Comparison of ENCODE assay signal across 8 mouse cellular contexts in genomic region chr10:40041339-40041738, GRCm38 (mm10). TPM values are rescaled to one million over a fixed set of nuclear protein-coding genes. Genes with fewer than 3 reads are reported as not detected.
DNase-seq lines count a peak whose midpoint lies in the region; ATAC-seq and TF ChIP-seq lines count a peak whose summit lies in the region.
"Had no signal": no experiment of that assay in that cellular context is flagged by ENCODE, and none has a peak within 500 bp of the region (broad histone marks: within the 10 kb centered on the region; RNA-seq: fewer than 3 reads in every experiment).

No protein-coding gene starts in this region.

- H3K4me1 ChIP-seq in hindbrain, postnatal 0 days (ENCODE audit: insufficient read depth, low read length), result no peaks in the 10 kb centered on the region
- no peaks in the 10 kb centered on the region for H3K4me1 ChIP-seq in hindbrain, embryonic 16.5 days (ENCODE audit: control insufficient read depth, insufficient read depth, low read depth, low read length)
- H3K4me1 ChIP-seq in CH12.LX (ENCODE audit: control insufficient read depth in 1 of 2, insufficient read depth in 2 of 2), result 0 out of 4 replicates have a peak, but pooled peaks cover 0 to 3% of the 10 kb centered on the region in 2 experiments
- 0 out of 2 replicates have a peak, but pooled peaks cover 3% of the 10 kb centered on the region for H3K4me1 ChIP-seq in liver, embryonic 13.5 days (replicated peaks)
- H3K4me1 ChIP-seq: embryonic facial prominence, embryonic 12.5 days had no signal

- no peaks in the 10 kb centered on the region for H3K27me3 ChIP-seq in hindbrain, postnatal 0 days (ENCODE audit: insufficient read depth, low read length)
- no peaks in the 10 kb centered on the region for H3K27me3 ChIP-seq in hindbrain, embryonic 16.5 days (replicated peaks; ENCODE audit: control insufficient read depth, insufficient read depth, low read length)
- H3K27me3 ChIP-seq in CH12.LX (replicated peaks), result no peaks in the 10 kb centered on the region
- no peaks in the 10 kb centered on the region for H3K27me3 ChIP-seq in liver, embryonic 13.5 days
- H3K27me3 ChIP-seq: embryonic facial prominence, embryonic 12.5 days had no signal

- H3K4me3 ChIP-seq in hindbrain, postnatal 0 days (ENCODE audit: low read length), result no peak overlapping the region
- H3K4me3 ChIP-seq in hindbrain, embryonic 16.5 days (ENCODE audit: low read length), result no peak overlapping the region
- H3K4me3 ChIP-seq in CH12.LX (replicated peaks in 1 of 3; ENCODE audit: low read depth in 2 of 3, low read length in 2 of 3, poor library complexity in 1 of 3), result no peak overlapping the region
- H3K4me3 ChIP-seq in liver, embryonic 13.5 days (replicated peaks), result no peak overlapping the region
- H3K4me3 ChIP-seq: embryonic facial prominence, embryonic 12.5 days had no signal

- peak; percentile 57 for TF ChIP-seq CTCF in hindbrain, postnatal 0 days (IDR thresholded peaks at IDR 0.05; ENCODE audit: low read depth)
- TF ChIP-seq CTCF in CH12.LX (conservative IDR thresholded peaks at IDR 0.05 in 1 of 2, IDR thresholded peaks at IDR 0.05 in 1 of 2; ENCODE audit: low read depth in 2 of 2, low read length in 2 of 2), result peak in 1 of 2 experiments; percentile 52; a peak in 2 of 4 replicates
- TF ChIP-seq CTCF in brain, embryonic 14.5 days (IDR thresholded peaks at IDR 0.05; ENCODE audit: borderline replicate concordance, extremely low read depth, insufficient read depth, insufficient read length), result peak; percentile 46; the same call in 1 of the 2 replicates

- dilution Hi-C loops in CH12.LX (cut with MboI; ENCODE audit: extremely low pct_ligation_motif_present, extremely low pct_unique_long_range_greater_than_20kb, low sequenced_read_pairs), result no loop called here

- in situ Hi-C loops in CH12.LX (cut with MboI; ENCODE audit: low pct_ligation_motif_present, low pct_unique_long_range_greater_than_20kb, low sequenced_read_pairs), result no loop called here

- no peaks in the 10 kb centered on the region for H3K9me3 ChIP-seq in hindbrain, postnatal 0 days (ENCODE audit: low read length)
- no peaks in the 10 kb centered on the region for H3K9me3 ChIP-seq in hindbrain, embryonic 16.5 days (ENCODE audit: control insufficient read depth, low read length)
- H3K9me3 ChIP-seq in CH12.LX (replicated peaks; ENCODE audit: low read length), result no peaks in the 10 kb centered on the region
- H3K9me3 ChIP-seq in liver, embryonic 13.5 days (replicated peaks), result no peaks in the 10 kb centered on the region
- H3K9me3 ChIP-seq: embryonic facial prominence, embryonic 12.5 days had no signal

- no peak for TF ChIP-seq EP300 in CH12.LX (IDR thresholded peaks at IDR 0.05; ENCODE audit: low read length)

- H3K79me2 ChIP-seq in CH12.LX (replicated peaks; ENCODE audit: control insufficient read depth, extremely low read depth, insufficient read depth, poor library complexity, severe bottlenecking), result no peaks in the 10 kb centered on the region

- peak; percentile 23 for TF ChIP-seq RAD21 in CH12.LX (IDR thresholded peaks at IDR 0.05; ENCODE audit: low read depth, low read length)

- no peak overlapping the region for H3K4me2 ChIP-seq in hindbrain, postnatal 0 days (ENCODE audit: low read depth, low read length)
- no peak overlapping the region for H3K4me2 ChIP-seq in hindbrain, embryonic 16.5 days (ENCODE audit: low read length)
- H3K4me2 ChIP-seq in CH12.LX (ENCODE audit: insufficient read depth, low read depth, poor library complexity, severe bottlenecking), result no peak overlapping the region
- H3K4me2 ChIP-seq in liver, embryonic 13.5 days, result no peak overlapping the region
- H3K4me2 ChIP-seq: embryonic facial prominence, embryonic 12.5 days had no signal

- H3K9ac ChIP-seq in hindbrain, postnatal 0 days (replicated peaks; ENCODE audit: low read length), result no peak overlapping the region
- no peak overlapping the region for H3K9ac ChIP-seq in hindbrain, embryonic 16.5 days (ENCODE audit: low read depth, low read length)
- H3K9ac ChIP-seq in CH12.LX (ENCODE audit: insufficient read depth, low read depth), result no peak overlapping the region
- no peak overlapping the region for H3K9ac ChIP-seq in liver, embryonic 13.5 days
- H3K9ac ChIP-seq: embryonic facial prominence, embryonic 12.5 days had no signal

- TF ChIP-seq POLR2A in CH12.LX (IDR thresholded peaks at IDR 0.05; ENCODE audit: low read depth, low read length), result no peak
- no peak for TF ChIP-seq POLR2A in brain, embryonic 14.5 days (IDR thresholded peaks at IDR 0.05; ENCODE audit: borderline replicate concordance, extremely low read depth, insufficient read depth, insufficient read length, poor library complexity, severe bottlenecking)

- 21% methylated on average over 4 of the region's 4 CpGs for WGBS in hindbrain, postnatal 0 days
- WGBS in hindbrain, embryonic 16.5 days, result 24% methylated on average over 4 of the region's 4 CpGs
- WGBS in liver, embryonic 13.5 days (ENCODE audit: insufficient replicate concordance), result 60% methylated on average over 4 of the region's 4 CpGs

- no peak for DNase-seq in hindbrain, postnatal 0 days (ENCODE audit: low spot score)
- no peak for DNase-seq in CH12.LX (ENCODE audit: extremely low read depth)
- no peak for DNase-seq in brain, embryonic 14.5 days (ENCODE audit: low read depth)
- no peak for DNase-seq in liver, embryonic 13.5 days
- no peak for DNase-seq in layer of hippocampus, postnatal 25 days (ENCODE audit: extremely low spot score in 1 of 2, low spot score in 1 of 2)
- DNase-seq in frontal cortex, postnatal 14 days (ENCODE audit: low spot score in 2 of 2), result no peak

- no peaks in the 10 kb centered on the region for H3K36me3 ChIP-seq in hindbrain, postnatal 0 days (ENCODE audit: insufficient read depth, low read length)
- no peaks in the 10 kb centered on the region for H3K36me3 ChIP-seq in hindbrain, embryonic 16.5 days (ENCODE audit: control insufficient read depth, insufficient read depth, low read length)
- H3K36me3 ChIP-seq in CH12.LX (replicated peaks in 1 of 2; ENCODE audit: control insufficient read depth in 1 of 2, insufficient read depth in 1 of 2, low read length in 1 of 2), result peaks cover 0 to 3% of the 10 kb centered on the region in 2 experiments
- H3K36me3 ChIP-seq in liver, embryonic 13.5 days, result peaks cover 49% of the 10 kb centered on the region
- H3K36me3 ChIP-seq: embryonic facial prominence, embryonic 12.5 days had no signal

- no peak for ATAC-seq in hindbrain, postnatal 0 days
- no peak for ATAC-seq in hindbrain, embryonic 16.5 days
- 0 out of 2 replicates have a peak, but pooled peaks have one; percentile 20 for ATAC-seq in liver, embryonic 13.5 days (ENCODE audit: low read depth)

- H3K27ac ChIP-seq in hindbrain, postnatal 0 days, result no peak overlapping the region
- no peak overlapping the region for H3K27ac ChIP-seq in hindbrain, embryonic 16.5 days (ENCODE audit: low read depth, low read length)
- H3K27ac ChIP-seq in CH12.LX (ENCODE audit: insufficient read depth, low read depth), result no peak overlapping the region
- no peak overlapping the region for H3K27ac ChIP-seq in liver, embryonic 13.5 days
- H3K27ac ChIP-seq: embryonic facial prominence, embryonic 12.5 days had no signal

TF ChIP-seq in CH12.LX, 34 proteins besides CTCF, POLR2A, EP300 and RAD21:
- TF ChIP-seq SMC3 (IDR thresholded peaks at IDR 0.05; ENCODE audit: low read depth, low read length) (peak; percentile 57), RCOR1 (conservative IDR thresholded peaks at IDR 0.05; ENCODE audit: low read depth, low read length) (no peak)

RNA-seq across cellular contexts. Expression of gene Mfsd4b1, which starts 16.3 kb away (rescaled TPM):
- 0.32 and 0.73 TPM in 2 replicates for total RNA-seq in hindbrain, postnatal 0 days (2014; rRNA removed)
- 0.26 and 0.33 TPM in 2 replicates for polyA plus RNA-seq in hindbrain, postnatal 0 days (2015; fragmentation: Nextera tagmentation; extraction: Ambion mirVana)
- polyA plus RNA-seq in hindbrain, embryonic 16.5 days (2015; fragmentation: Nextera tagmentation; extraction: Ambion mirVana), result 0.46 and 0.60 TPM in 2 replicates
- 0.04 TPM in 1 of 2 replicates, not detected in the other for total RNA-seq in CH12.LX (2012; rRNA removed)
- total RNA-seq in CH12.LX (2014; rRNA removed), result not detected in 2 replicates
- polyA plus RNA-seq in CH12.LX (2012; ENCODE audit: insufficient read length, low read depth), result not detected in 2 replicates
- 0.11 and 0.33 TPM in 2 replicates for polyA plus RNA-seq in brain, embryonic 14.5 days (2012; rRNA removed)
- polyA plus RNA-seq in liver, embryonic 13.5 days (2015; fragmentation: Nextera tagmentation; extraction: Ambion mirVana), result 0.54 and 0.56 TPM in 2 replicates
- total RNA-seq in layer of hippocampus, postnatal 25 days (2021), result 1 to 10 TPM in 1 of 2 experiments, under 1 TPM in 1; 0.87 to 2.3 TPM

RNA-seq across cellular contexts. Expression of gene Mfsd4b5, which starts 54.9 kb away (rescaled TPM):
- total RNA-seq in hindbrain, postnatal 0 days (2014; rRNA removed), result 0.11 TPM in 1 of 2 replicates, not detected in the other
- 0.11 and 0.18 TPM in 2 replicates for polyA plus RNA-seq in hindbrain, postnatal 0 days (2015; fragmentation: Nextera tagmentation; extraction: Ambion mirVana)
- polyA plus RNA-seq in hindbrain, embryonic 16.5 days (2015; fragmentation: Nextera tagmentation; extraction: Ambion mirVana), result not detected in 2 replicates
- total RNA-seq in CH12.LX (2012; rRNA removed) (not detected in 2 replicates), CH12.LX (2014; rRNA removed) (not detected in 2 replicates)
- not detected in 2 replicates for polyA plus RNA-seq in CH12.LX (2012; ENCODE audit: insufficient read length, low read depth)
- 0.05 and 0.08 TPM in 2 replicates for polyA plus RNA-seq in brain, embryonic 14.5 days (2012; rRNA removed)
- polyA plus RNA-seq in liver, embryonic 13.5 days (2015; fragmentation: Nextera tagmentation; extraction: Ambion mirVana), result 0.03 and 0.08 TPM in 2 replicates
- under 1 TPM; 0.54 to 0.57 TPM for total RNA-seq in layer of hippocampus, postnatal 25 days (2021)
